8 mouse cellular contexts compared by ENCODE assay signal in the genomic region with DNA sequence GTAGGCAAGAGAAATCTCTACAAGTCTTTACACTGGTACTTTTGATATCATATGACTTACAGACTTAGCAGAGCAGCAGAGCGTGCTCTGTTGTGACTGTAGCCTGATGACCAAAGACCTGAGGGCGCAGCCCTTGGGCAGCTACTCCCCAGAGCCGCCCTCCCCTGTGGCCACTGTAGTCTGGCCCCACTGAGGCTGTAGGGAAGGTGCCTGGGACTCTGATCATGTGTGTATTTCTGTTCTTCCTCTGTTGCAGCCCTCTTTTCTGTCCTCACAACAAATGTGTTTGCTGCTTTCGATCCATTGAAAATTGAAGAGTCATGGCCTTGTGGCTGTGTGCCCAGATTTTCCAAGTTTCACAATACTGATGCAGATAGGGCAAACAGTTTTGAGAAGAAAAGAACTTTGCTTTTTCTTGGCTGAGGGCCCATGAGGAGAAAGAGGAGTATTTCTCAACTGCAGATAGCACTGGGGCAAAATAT. TPM values are rescaled to one million over a fixed set of nuclear protein-coding genes. Genes with fewer than 3 reads are reported as not detected.
DNase-seq lines count a peak whose midpoint lies in the region; ATAC-seq and TF ChIP-seq lines count a peak whose summit lies in the region.

No protein-coding gene starts in this region.

- H3K36me3 ChIP-seq in heart, adult 2 months (ENCODE audit: control insufficient read depth, insufficient read depth, low read length) = no peaks in the 10 kb centered on the region; the same call in 1 of the 2 replicates
- no peaks in the 10 kb centered on the region for H3K36me3 ChIP-seq in neural tube, embryonic 14.5 days (ENCODE audit: control insufficient read depth, insufficient read depth, low read length)

- H3K9me3 ChIP-seq in neural tube, embryonic 14.5 days (ENCODE audit: control insufficient read depth, low read length) = no peaks in the 10 kb centered on the region

- peak overlapping the region; percentile 58 for H3K4me2 ChIP-seq in neural tube, embryonic 14.5 days (ENCODE audit: low read depth, low read length)

- DNase-seq in urinary bladder, adult 18-20 months (ENCODE audit: low spot score in 2 of 2) = peak; percentile 63 to 87
- DNase-seq in urinary bladder, postnatal 10 days (ENCODE audit: low spot score) = no peak
- peak; percentile 74 to 81 for DNase-seq in heart, adult 2 months
- peak; percentile 52 for DNase-seq in kidney, adult 11 months
- DNase-seq in lung, adult 18-20 months = peak; percentile 90 to 94
- DNase-seq in left cerebral cortex, postnatal 36 days (ENCODE audit: low spot score in 2 of 2) = no peak

- TF ChIP-seq POLR2A in heart, adult 2 months (IDR thresholded peaks at IDR 0.05; ENCODE audit: insufficient read depth, low read depth, low read length) = peak; percentile 33; the same call in 1 of the 2 replicates

- H3K4me3 ChIP-seq in heart, adult 2 months = peak overlapping the region; percentile 37
- peak overlapping the region; percentile 32 for H3K4me3 ChIP-seq in neural tube, embryonic 14.5 days (ENCODE audit: low read depth, low read length)

- 19% methylated on average over 4 of the region's 4 CpGs for WGBS in heart, adult 2 months
- 35% methylated on average over 4 of the region's 4 CpGs for WGBS in neural tube, embryonic 14.5 days

- intact Hi-C loops in heart, adult 2 months (cut with DNase I) = loop anchor here (5.0 kb wide), 1 partner anchor 84 kb away; no protein-coding TSS in a partner anchor
- intact Hi-C loops in left cerebral cortex, postnatal 36 days (cut with DNase I) = no loop called here

- H3K27me3 ChIP-seq in heart, adult 2 months (ENCODE audit: control insufficient read depth, insufficient read depth, low read length) = no peaks in the 10 kb centered on the region
- H3K27me3 ChIP-seq in neural tube, embryonic 14.5 days (ENCODE audit: control insufficient read depth, insufficient read depth, low read length) = no peaks in the 10 kb centered on the region

- H3K79me2 ChIP-seq in heart, adult 2 months (replicated peaks; ENCODE audit: control insufficient read depth, insufficient read depth, low read length) = no peaks in the 10 kb centered on the region; the same call in 1 of the 2 replicates

- no peak for TF ChIP-seq CTCF in heart, adult 2 months (IDR thresholded peaks at IDR 0.05)

- no peak for TF ChIP-seq EP300 in heart, adult 2 months (IDR thresholded peaks at IDR 0.05; ENCODE audit: insufficient read depth, low read depth, low read length)

- ATAC-seq in neural tube, embryonic 14.5 days (ENCODE audit: low read depth) = peak; percentile 78; the same call in 1 of the 2 replicates
- ATAC-seq in erythroid progenitor cell, adult 5-6 weeks (replicated peaks; ENCODE audit: low FRiP score, poor library complexity, severe bottlenecking) = no peak

- peak overlapping the region; percentile 74 for H3K9ac ChIP-seq in heart, adult 2 months (ENCODE audit: low read depth, low read length)
- no peak overlapping the region for H3K9ac ChIP-seq in neural tube, embryonic 14.5 days (replicated peaks; ENCODE audit: low read depth, low read length)

- peak overlapping the region; percentile 65 for H3K27ac ChIP-seq in heart, adult 2 months
- peak overlapping the region; percentile 6; the same call in 1 of the 2 replicates for H3K27ac ChIP-seq in neural tube, embryonic 14.5 days (ENCODE audit: low read depth, low read length)

- peaks cover 8% of the 10 kb centered on the region for H3K4me1 ChIP-seq in heart, adult 2 months (ENCODE audit: control insufficient read depth, insufficient read depth, low read length)
- H3K4me1 ChIP-seq in neural tube, embryonic 14.5 days (ENCODE audit: control insufficient read depth, insufficient read depth, low read length) = no peaks in the 10 kb centered on the region

RNA-seq across cellular contexts. Expression of a gene that starts 1.0 kb away (rescaled TPM):
- 100 to 1,000 TPM; 104 to 144 TPM for total RNA-seq in heart, adult 2 months (2021)
- 120 and 127 TPM in 2 replicates for polyA plus RNA-seq in heart, adult 2 months (2012; rRNA removed)
- polyA plus RNA-seq in neural tube, embryonic 14.5 days (2014; fragmentation: Nextera tagmentation; extraction: Ambion mirVana) = 109 and 117 TPM in 2 replicates
- 10 to 100 TPM in 1 of 2 experiments, 1 to 10 TPM in 1; 9.2 to 10.8 TPM for total RNA-seq in left cerebral cortex, postnatal 36 days (2021)
- total RNA-seq in erythroid progenitor cell, adult 5-6 weeks (2015; ENCODE audit: low replicate concordance) = 62.5 and 81.4 TPM in 2 replicates
- 52.4 and 78.9 TPM in 2 replicates for total RNA-seq in erythroid progenitor cell, adult 5-6 weeks (2017; ENCODE audit: low replicate concordance)

Comparison
In these comparisons a context has a peak if more than half of its experiments do, and no peak if none do; other contexts are left out.
1. DNase-seq: peak in urinary bladder, adult 18-20 months (2 of 2), heart, adult 2 months (2 of 2), kidney, adult 11 months (single experiment) and lung, adult 18-20 months (2 of 2); none in urinary bladder, postnatal 10 days (single experiment) and left cerebral cortex, postnatal 36 days (0 of 2).
2. RNA of a gene that starts 1.0 kb away (total RNA-seq): 104 to 144 TPM in heart, adult 2 months and 52.4 to 81.4 TPM in erythroid progenitor cell, adult 5-6 weeks; 9.2 to 10.8 TPM in left cerebral cortex, postnatal 36 days; every median in the first group is over 4 times any median in the second.